Mouse (Mus musculus) embryonic fibroblast, embryonic 13.5 days (primary cell): ENCODE data around the gene Gpank1.

Source experiments
- CTCF ChIP-seq: IDR thresholded peaks from 2 replicates; pipeline ENCODE4 v1.5.1; 2011; ENCODE audit warnings: mild to moderate bottlenecking, control low read depth, low read length, moderate library complexity, borderline replicate concordance; ENCODE audit not compliant: insufficient read depth
- POLR2A ChIP-seq: IDR thresholded peaks from 2 replicates; pipeline ENCODE4 v1.6.1; 2011; ENCODE audit warnings: low read depth, mild to moderate bottlenecking, control low read depth, low read length, moderate library complexity

- TF ChIP-seq CTCF, result no peak
- TF ChIP-seq POLR2A, result no peak
These were observed 24.0 kb upstream of the Gpank1 start for GRCm38 (mm10) chr17:35097164-35097655.
